Mouse (Mus musculus) liver, adult 10 weeks (tissue): ENCODE data around the gene Zfp459. TPM values are rescaled to one million over a fixed set of nuclear protein-coding genes. Genes with fewer than 3 reads are reported as not detected.

ENCODE experiments used
- polyA plus RNA-seq: library from polyadenylated mRNA; stranded (reverse); fragments of 350-450 nt; fragmentation: Illumina TruSeq; extraction: RNeasy Lipid Tissue Mini Kit (QIAGEN cat#74804); gene quantifications from one replicate; pipeline ENCODE4 v1.2.3, GENCODE M21; 2014; ENCODE audit warnings: low read depth, low replicate concordance

Zfp459 gene
- polyA plus RNA-seq, result 0.21 TPM

GRCm38 (mm10) chr13:67421207-67421857 is at the start of gene Zfp459:
TSS of gene Zfp459 (minus strand) at chr13:67421418.

DNA sequence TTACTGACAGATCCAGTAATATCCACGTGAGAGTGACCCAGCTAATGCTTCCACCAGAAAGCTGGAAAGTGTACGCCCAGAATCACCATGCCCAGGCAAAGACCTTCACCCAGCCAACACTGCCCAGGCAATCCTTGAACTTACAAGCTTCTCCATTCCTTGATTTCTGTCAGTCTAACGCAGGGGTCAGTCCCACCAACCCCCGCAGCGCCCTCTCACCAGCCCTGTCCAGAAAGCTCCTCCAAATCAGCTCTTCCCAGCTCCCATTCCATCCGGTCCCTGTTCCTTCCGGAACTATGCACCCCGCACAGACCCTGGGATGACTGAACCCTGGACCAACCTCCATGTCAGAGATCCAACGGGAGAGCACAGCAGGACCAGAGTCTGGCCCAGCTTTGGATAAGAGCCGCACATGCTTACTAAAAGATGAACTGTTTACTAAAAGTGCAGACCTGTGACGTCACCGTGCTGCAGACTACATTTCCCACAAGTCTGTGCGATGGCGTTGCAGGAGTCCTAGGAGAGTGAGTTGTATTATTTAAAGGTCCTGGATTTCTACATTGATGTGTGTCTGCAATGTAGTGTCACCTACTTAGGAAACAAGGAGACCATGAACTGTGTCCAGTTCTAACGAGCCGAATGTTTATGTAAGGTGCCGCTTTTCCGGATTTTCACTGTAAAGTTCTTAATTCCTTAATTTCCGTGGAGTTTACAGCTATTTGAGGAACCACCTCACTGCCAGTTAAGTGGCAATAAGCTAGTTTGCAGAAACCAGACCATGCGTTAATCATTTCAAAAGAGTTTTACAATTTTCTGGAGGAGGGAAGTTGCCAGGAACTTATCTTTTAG is 30.2 kb upstream of the Zfp459 start, which contains the start of gene Zfp874a:
TSS of gene Zfp874a (minus strand) at position 453 of the 849 bp plus-strand sequence.

DNA sequence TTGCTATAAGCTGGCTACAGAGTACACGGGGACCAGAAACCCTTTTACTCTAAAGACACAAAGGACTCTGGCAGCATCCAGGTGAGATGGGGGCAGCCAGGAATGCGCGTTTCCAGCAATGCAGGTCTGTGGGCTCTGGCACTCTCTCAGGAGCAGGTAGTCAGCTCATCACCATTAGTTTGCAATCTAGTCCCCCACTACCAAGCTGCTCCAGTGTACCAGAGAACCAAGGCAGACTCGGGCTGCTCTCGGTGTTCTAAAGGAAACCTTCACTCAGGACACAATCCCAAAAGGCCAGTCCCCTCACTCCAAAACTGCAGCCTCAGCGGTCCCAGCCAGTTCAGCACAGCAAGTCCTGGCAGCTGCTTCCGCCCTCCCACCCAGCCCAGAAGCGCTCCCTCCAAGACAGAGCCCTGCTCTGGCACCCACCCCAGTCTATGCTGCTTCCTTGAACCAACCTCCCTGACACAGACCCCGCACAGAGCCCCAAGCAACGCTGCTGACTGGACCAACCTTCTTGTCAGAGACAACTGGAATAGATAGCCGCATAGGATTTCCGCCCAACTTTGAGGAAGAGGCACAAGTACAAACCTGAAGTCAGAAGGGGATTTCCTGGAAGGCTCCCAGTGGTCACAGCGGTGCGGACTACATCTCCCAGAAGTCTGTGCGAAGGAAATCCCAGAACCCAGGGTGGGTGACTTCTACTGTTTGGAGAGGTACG is 21.9 kb downstream of the Zfp459 start, which contains the start of gene Zfp429:
TSS of gene Zfp429 (minus strand) at position 637 of the 721 bp plus-strand sequence.

DNA sequence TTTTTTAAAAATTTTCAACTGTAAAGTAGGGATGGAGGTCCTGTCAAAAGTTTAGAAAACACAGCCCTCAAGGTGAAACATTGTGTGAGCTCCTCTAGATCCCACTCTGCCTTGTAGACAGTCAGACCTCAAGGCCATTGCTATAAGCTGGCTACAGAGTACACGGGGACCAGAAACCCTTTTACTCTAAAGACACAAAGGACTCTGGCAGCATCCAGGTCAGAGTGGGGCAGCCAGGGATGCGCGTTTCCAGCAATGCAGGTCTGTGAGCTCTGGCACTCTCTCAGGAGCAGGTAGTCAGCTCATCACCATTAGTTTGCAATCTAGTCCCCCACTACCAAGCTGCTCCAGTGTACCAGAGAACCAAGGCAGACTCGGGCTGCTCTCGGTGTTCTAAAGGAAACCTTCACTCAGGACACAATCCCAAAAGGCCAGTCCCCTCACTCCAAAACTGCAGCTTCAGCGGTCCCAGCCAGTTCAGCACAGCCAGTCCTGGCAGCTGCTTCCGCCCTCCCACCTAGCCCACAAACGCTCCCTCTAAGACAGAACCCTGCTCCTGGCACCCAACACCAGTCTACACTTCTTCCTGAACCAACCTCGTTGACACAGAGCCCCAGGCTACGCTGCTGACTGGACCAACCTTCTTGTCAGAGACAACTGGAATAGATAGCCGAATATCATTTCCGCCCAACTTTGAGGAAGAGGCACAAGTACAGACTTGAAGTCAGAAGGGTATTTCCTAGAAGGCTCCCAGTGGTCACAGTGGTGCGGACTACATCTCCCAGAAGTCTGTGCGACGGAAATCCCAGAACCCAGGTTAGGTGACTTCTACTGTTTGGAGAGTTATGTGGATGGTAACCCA is 45.9 kb downstream of the Zfp459 start, which contains the start of the genes Gm28041 and Zfp456:
TSS of gene Gm28041 (minus strand) at position 684 of the 862 bp plus-strand sequence.
TSS of gene Zfp456 (minus strand) at position 761 of the 862 bp plus-strand sequence.

GRCm38 (mm10) chr13:67360131-67360744 is 61.0 kb downstream of the Zfp459 start, which contains the start of the genes Gm28044 and Zfp953:
TSS of gene Gm28044 (minus strand) at chr13:67360536.
TSS of gene Zfp953 (minus strand) at chr13:67360605.

Other genes starting within 250 kb of the Zfp459 start
- gene Rsl1, start 248.2 kb downstream of the Zfp459 start, polyA plus RNA-seq, result 7.2 TPM
- gene Zfp455, start 226.9 kb downstream of the Zfp459 start, polyA plus RNA-seq, result 4.1 TPM
- 2.8 TPM for gene Zfp458, start 143.0 kb downstream of the Zfp459 start, polyA plus RNA-seq
- gene Zfp457, start 114.9 kb downstream of the Zfp459 start, polyA plus RNA-seq, result 0.69 TPM
- 12.4 TPM for gene Zfp595, start 88.8 kb downstream of the Zfp459 start, polyA plus RNA-seq
- not detected for gene Gm28044, start 60.9 kb downstream of the Zfp459 start, polyA plus RNA-seq
- gene Zfp953, start 60.8 kb downstream of the Zfp459 start, polyA plus RNA-seq, result 8.5 TPM
- gene Gm28041, start 45.7 kb downstream of the Zfp459 start, polyA plus RNA-seq, result not detected
- 2.1 TPM for gene Zfp456, start 45.6 kb downstream of the Zfp459 start, polyA plus RNA-seq
- gene Zfp429, start 21.6 kb downstream of the Zfp459 start, polyA plus RNA-seq, result 6.3 TPM
- 75.3 TPM for gene Zfp874a, start 30.2 kb upstream of the Zfp459 start, polyA plus RNA-seq
- gene Zfp874b, start 62.8 kb upstream of the Zfp459 start, polyA plus RNA-seq, result 22.3 TPM
- gene Zfp58, start 79.1 kb upstream of the Zfp459 start, polyA plus RNA-seq, result 14.5 TPM
- gene Gm26965, start 104.7 kb upstream of the Zfp459 start, polyA plus RNA-seq, result not detected
- gene Zfp87, start 104.8 kb upstream of the Zfp459 start, polyA plus RNA-seq, result 9.1 TPM
- gene Zfp748, start 132.4 kb upstream of the Zfp459 start, polyA plus RNA-seq, result 8.8 TPM
- 15.0 TPM for gene Zfp729b, start 188.3 kb upstream of the Zfp459 start, polyA plus RNA-seq
- gene Gm49345, start 216.4 kb upstream of the Zfp459 start, polyA plus RNA-seq, result not detected
- 8.7 TPM for gene Zfp729a, start 216.4 kb upstream of the Zfp459 start, polyA plus RNA-seq